Mouse (Mus musculus) erythroblast, embryonic 14.5 days (primary cell): ENCODE results near the gene Ilkap.

ENCODE experiments used
- GATA1 ChIP-seq: IDR thresholded peaks from 2 replicates; pipeline ENCODE4 v1.6.1; 2012; ENCODE audit warnings: low read length, inconsistent platforms, mixed read lengths
- TAL1 ChIP-seq: IDR thresholded peaks from 3 replicates; pipeline ENCODE4 v1.6.1; 2012; ENCODE audit warnings: low read length, inconsistent platforms, mixed read lengths

DNA sequence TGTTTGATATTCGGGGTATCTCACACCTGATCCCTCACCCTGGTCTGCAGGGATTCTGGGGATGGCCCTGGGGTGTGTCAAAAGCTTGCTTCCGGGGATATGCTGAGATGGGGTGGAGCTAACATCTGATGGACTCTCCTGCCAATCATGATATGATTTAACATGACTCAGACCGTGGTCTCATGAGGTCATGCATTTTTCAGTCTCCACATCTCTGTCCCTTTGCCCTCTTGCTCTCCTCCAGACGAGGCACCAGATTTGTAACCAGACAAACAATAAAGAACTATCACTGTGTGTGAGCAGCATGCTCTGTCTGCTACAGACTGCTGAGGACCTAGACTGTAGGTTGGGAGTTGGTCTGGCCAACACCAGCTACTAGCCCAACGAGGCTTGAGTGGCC lies 36.5 kb downstream of the Ilkap start:
- TF ChIP-seq TAL1 (no peak), GATA1 (no peak)
